Mouse (Mus musculus): ENCODE results near the gene Efemp2.

Gene Efemp2

DNA sequence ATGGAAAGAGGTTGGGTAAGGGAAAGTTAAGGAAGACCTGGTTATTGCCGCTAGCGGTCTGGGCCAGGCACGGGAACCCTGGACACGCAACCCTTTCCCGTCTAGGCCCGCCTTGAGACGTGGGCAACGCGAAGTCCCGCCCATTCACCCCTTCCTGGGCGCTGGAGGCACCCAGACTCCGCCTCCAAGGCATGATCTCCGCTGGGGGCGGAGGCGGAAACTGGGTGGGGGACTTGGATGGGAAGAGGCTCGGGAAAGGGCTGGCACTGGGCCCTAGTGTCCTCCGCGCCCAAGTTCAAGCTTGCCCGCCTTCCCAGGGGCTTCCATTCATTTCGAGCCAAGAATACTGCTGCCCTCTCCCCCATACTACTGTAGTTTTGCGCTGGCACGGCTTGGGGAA lies at the start of gene Efemp2:
TSS of gene Efemp2 (plus strand) at position 235 of the 400 bp plus-strand sequence.
- CTCF ChIA-PET, result interaction anchor here (0.7 to 3.3 kb wide), 10 partner anchors 10 to 240 kb away, joined by 3 to 21 read pairs (median 8); partner anchors contain the start of genes Mus81 (in 3 of the 4), Ap5b1 (in 1 of the 4) and Ccdc85b (in 1 of the 4)
- POLR2A ChIA-PET, result interaction anchor here (0.5 to 28.9 kb wide), 18 partner anchors 10 to 373 kb away, joined by 3 to 735 read pairs (median 6); partner anchors contain the start of genes Mus81 (in 4 of the 4), Cfl1 (in 3 of the 4), Ccdc85b (in 2 of the 4) and Fibp (in 2 of the 4)

DNA sequence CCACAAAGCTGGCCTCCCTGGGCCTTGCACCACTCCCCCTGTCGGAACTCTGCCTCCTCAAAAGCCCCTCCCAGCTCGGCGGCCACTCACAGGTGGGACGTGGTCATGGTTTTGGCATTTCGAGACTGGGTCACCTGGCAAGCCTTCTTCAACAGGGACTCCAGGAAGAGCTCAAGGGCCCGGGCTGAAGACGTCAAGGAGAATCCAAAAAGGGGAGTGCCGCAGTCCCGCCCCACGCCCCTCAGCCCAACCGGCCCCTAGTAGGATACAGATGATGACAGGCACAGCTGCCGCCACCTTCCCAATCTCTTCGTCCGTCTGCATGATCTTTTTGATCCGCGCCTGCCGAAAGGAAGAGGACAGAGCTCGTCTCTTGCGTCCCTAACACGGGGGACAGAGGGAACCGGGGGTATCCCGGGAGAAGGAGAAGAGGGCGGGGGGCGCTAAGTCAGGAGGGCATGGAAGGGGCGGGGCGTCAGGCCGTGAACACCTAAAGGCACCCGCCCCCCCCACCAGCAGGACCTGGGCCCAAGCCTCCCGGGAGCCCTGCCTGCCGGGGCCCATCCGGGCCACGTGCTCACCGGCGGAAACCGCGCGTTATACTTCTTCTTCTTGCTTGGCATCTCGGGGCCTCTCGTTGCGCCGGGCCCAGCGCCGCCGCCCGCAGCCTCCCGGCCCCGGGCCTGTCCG lies 49.5 kb upstream of the Efemp2 start:
- POLR2A ChIA-PET, result interaction anchor here (0.5 to 4.7 kb wide), 110 partner anchors 9 to 1037 kb away, joined by 3 to 99 read pairs (median 4); partner anchors contain the start of genes Banf1 (in 3 of the 4), Ccdc85b (in 3 of the 4), Cfl1 (in 3 of the 4) and Eif1ad (in 3 of the 4)
- CTCF ChIA-PET, result interaction anchor here (0.5 to 3.7 kb wide), 20 partner anchors 8 to 717 kb away, joined by 3 to 21 read pairs (median 4); partner anchors contain the start of genes Arl2 (in 1 of the 4), Ccdc85b (in 1 of the 4), Cst6 (in 1 of the 4) and Mus81 (in 1 of the 4)

DNA sequence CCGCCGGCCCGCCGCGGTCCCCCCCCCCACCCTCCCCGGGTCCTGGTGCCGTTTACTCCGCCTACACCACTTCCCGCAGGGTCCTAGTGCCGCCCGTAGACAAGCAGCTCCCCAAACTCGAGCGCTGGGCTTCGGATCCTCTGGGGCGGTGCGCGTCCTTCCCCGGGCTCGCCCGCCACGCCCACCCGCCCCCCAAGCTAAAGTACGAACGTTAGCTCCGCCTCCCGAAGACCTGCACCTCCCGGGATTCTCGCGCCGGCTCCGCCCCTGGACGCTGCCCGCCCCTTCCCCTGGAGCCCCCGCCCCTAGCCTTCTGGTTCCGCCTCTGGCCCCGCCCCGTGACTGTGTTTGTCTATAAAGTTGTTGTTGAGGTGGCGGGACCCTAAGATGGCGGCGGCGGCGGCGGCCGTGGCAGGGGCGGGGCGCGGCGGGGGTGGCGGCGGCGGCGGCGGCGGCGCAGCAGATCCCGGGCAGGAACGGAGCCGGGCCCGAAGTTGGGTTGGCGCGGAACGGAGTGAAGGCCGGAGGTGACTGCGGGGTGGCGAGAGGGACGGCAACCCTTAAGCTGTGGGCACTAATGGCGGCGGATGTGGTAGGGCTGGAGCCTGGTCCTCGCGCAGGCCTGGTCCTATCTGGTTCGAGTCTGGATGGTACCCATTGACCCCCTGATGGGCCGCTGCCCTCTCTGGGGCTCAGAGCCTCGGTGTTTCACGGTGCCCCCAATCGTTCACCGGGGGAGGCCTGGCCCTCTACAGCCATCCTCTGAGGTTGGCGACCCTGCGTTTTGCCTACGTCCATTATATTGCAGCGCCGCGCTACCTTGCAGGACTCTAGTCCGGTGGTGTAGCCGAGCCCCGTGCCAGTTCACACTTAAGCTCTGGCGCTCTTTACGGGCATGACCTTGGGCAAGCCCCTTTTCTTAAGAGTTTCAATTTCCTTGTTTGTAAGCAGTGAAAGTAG lies 48.7 kb upstream of the Efemp2 start, which contains the start of the genes Drap1 and AI837181:
TSS of gene Drap1 (minus strand) at position 198 of the 960 bp plus-strand sequence.
TSS of gene AI837181 (plus strand) at position 363 of the 960 bp plus-strand sequence.
- CTCF ChIA-PET, result interaction anchor here in 3 of 4 experiments (0.5 to 3.7 kb wide), 22 partner anchors 8 to 717 kb away, joined by 3 to 21 read pairs (median 4); partner anchors contain the start of genes Mus81 (in 2 of the 3), Arl2 (in 1 of the 3), Ccdc85b (in 1 of the 3) and Cst6 (in 1 of the 3)
- POLR2A ChIA-PET, result interaction anchor here (0.6 to 4.7 kb wide), 128 partner anchors 8 to 1038 kb away, joined by 3 to 99 read pairs (median 4); partner anchors contain the start of genes Cfl1 (in 4 of the 4), Banf1 (in 3 of the 4), Ccdc85b (in 3 of the 4) and Eif1ad (in 3 of the 4)

DNA sequence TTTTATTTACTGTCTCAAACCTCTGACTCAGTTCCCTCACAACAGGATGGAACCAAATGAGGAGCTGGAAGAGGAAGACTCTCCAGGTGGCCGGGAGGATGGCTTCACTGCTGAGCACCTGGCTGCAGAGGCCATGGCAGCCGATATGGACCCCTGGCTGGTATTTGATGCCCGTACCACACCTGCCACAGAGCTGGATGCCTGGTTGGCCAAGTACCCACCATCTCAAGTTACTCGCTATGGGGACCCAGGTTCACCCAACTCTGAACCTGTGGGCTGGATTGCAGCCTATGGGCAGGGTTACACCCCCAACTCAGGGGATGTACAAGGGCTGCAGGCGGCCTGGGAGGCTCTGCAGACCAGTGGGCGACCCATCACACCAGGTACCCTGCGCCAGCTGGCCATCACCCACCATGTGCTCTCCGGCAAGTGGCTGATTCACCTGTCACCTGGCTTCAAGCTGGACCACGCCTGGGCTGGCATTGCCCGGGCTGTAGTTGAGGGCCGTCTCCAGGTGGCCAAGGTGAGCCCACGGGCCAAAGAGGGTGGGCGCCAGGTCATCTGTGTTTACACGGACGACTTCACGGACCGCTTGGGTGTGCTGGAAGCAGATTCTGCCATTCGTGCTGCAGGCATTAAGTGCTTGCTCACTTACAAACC lies 47.7 kb upstream of the Efemp2 start:
- POLR2A ChIA-PET, result interaction anchor here (0.5 to 4.7 kb wide), 43 partner anchors 7 to 696 kb away, joined by 3 to 99 read pairs (median 7); partner anchors contain the start of genes Banf1 (in 3 of the 4), Cfl1 (in 3 of the 4), Eif1ad (in 3 of the 4) and Mus81 (in 3 of the 4)

DNA sequence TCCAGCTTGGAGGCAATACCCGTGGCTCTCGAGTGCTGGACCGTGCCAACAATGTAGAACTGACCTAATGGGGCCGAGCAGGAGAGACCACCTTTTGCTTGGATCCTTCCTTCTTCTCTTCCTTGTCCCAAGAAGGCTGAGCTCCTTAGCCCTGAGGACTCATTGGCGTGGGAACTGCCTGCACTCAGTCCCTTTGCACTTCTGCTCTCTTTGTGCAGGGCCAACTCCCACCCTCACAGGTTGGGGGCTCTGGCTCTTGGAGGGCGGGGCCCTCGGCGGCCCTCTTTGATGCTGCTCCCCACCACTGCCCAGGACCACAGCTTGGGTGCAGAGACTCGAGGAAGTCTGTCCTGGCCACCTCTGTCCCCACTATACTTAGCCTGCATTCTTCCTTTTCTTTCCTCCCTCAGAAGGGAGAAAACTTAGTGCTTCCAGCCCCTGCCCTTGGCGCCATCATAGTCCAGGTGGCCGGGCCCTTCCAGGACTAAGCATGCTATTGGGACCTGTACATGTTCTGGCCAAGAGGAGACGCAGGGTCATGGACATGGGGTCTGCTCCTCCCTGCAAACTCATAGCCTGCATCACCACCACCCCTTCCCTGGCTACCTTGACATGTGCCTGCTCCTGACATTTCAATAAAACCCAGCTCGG lies 47.0 kb upstream of the Efemp2 start:
- POLR2A ChIA-PET, result interaction anchor here (0.5 to 4.4 kb wide), 20 partner anchors 7 to 696 kb away, joined by 3 to 99 read pairs (median 8); partner anchors contain the start of genes Mus81 (in 3 of the 4), Cfl1 (in 2 of the 4), Banf1 (in 1 of the 4) and Ccdc85b (in 1 of the 4)
- CTCF ChIA-PET, result interaction anchor here in 2 of 4 experiments (0.7 to 3.7 kb wide), 5 partner anchors 26 to 103 kb away, joined by 3 to 17 read pairs (median 5); partner anchors contain the start of gene Tsga10ip (in 1 of the 2)

More for the DNA sequence above, 47.7 kb upstream of the Efemp2 start:
- CTCF ChIA-PET, result interaction anchor here in 3 of 4 experiments (0.6 to 3.7 kb wide), 7 partner anchors 19 to 103 kb away, joined by 3 to 17 read pairs (median 4); partner anchors contain the start of gene Tsga10ip (in 1 of the 3)

DNA sequence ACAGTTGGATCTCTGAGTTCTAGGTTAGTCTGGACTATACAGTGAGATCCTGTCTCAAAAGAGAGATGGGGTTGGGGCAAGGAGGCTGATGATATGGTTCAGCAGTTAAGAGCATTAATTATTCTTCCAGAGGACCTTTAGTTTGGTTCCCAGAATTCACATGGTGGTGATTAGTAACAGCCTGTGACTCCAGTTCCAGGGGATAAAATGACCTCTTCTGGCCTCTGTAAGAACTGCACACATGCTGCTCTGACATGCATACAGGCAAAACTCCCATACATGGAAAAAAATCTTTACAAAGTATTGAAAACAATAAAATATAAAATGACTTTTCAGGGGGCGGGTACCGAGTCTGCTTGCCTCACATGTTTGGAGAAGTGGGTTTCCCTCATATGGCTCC lies 45.7 kb upstream of the Efemp2 start:
- ChIA-PET POLR2A (interaction anchor here in 1 of 4 experiments (0.7 kb wide), 1 partner anchor 20 kb away, joined by 3 read pairs; no protein-coding TSS in a partner anchor), CTCF (interaction anchor here in 1 of 4 experiments (0.7 to 1.8 kb wide), 2 partner anchors 28 to 29 kb away, joined by 3 to 6 read pairs; no protein-coding TSS in a partner anchor)

DNA sequence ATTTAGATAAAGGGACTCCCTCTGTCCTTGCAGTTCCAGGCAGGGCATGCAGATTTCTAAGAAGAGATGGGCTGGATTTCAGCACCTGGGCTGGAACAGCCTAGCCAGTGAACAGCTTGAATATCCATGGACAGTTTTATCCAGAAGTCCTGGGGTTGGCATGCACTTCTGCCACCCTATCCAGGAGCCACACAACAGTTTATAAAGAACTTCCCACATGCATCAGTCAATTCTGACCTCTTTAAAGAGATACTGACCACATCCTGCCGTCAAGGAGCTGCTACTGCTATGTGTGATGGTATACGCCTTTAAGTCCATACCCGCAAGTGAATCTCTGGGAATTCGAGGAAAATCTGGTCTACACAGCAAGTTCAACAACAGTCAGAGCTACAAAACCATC lies 44.5 kb upstream of the Efemp2 start:
- ChIA-PET POLR2A (interaction anchor here (0.7 to 2.1 kb wide), 10 partner anchors 17 to 596 kb away, joined by 3 to 14 read pairs (median 4); partner anchors contain the start of genes Mus81 (in 2 of the 4), Ccdc85b (in 1 of the 4), Cfl1 (in 1 of the 4) and Sart1 (in 1 of the 4)), CTCF (interaction anchor here in 3 of 4 experiments (0.6 to 1.4 kb wide), 4 partner anchors 18 to 133 kb away, joined by 3 read pairs; partner anchors contain the start of gene Fosl1 (in 1 of the 3))

DNA sequence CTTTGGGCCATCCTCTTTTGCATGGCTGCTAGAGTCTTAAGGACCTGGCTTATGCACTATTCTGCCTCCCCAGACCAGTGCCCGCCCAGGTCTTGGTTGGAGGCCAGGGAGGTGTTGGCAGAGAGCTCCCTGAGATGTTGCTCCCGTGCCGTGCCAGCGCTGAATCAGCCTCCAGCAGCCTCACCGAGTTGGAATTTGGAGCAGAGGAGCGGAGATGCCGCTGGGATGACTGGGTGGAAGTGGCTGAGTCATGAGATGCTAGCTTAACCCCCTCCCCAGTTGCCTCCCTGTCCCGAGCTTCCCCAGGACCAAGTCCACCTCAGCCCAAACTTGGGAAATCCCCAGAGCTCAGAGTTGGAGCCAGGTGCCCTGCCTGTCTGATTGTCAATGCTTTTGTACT lies 43.9 kb upstream of the Efemp2 start:
- POLR2A ChIA-PET, result interaction anchor here (0.6 to 2.1 kb wide), 11 partner anchors 16 to 595 kb away, joined by 3 to 14 read pairs (median 4); partner anchors contain the start of genes Mus81 (in 2 of the 4), Ccdc85b (in 1 of the 4), Cfl1 (in 1 of the 4) and Sart1 (in 1 of the 4)

DNA sequence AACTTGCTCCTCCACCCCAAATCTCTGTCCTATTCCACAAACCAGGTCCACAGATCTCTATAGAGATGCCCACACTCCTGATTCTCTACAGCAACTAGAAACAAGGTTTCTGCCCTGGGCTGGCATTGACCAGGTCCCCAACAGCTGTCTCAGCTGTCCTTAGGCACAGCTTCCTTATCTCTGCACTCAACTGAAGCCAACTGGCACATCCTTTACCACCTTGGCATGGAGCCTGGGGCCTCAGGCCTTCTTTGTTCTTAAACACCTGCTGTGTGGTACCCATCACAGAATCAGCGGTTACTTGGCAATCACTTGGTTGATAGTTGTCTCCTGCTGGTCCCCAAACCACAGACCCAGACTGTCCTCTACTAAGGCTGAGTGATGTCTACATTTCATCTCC lies 43.3 kb upstream of the Efemp2 start:
- CTCF ChIA-PET, result interaction anchor here in 1 of 4 experiments (1.1 kb wide), 1 partner anchor 33 kb away, joined by 3 read pairs; no protein-coding TSS in a partner anchor
- POLR2A ChIA-PET, result interaction anchor here in 3 of 4 experiments (0.6 to 5.3 kb wide), 13 partner anchors 15 to 135 kb away, joined by 3 to 42 read pairs (median 4); partner anchors contain the start of genes Ccdc85b (in 2 of the 3), Fosl1 (in 1 of the 3), Mus81 (in 1 of the 3) and Sart1 (in 1 of the 3)

More for the DNA sequence above, 43.9 kb upstream of the Efemp2 start:
- CTCF ChIA-PET, result interaction anchor here in 3 of 4 experiments (0.6 to 1.4 kb wide), 3 partner anchors 22 to 133 kb away, joined by 3 read pairs; no protein-coding TSS in a partner anchor

DNA sequence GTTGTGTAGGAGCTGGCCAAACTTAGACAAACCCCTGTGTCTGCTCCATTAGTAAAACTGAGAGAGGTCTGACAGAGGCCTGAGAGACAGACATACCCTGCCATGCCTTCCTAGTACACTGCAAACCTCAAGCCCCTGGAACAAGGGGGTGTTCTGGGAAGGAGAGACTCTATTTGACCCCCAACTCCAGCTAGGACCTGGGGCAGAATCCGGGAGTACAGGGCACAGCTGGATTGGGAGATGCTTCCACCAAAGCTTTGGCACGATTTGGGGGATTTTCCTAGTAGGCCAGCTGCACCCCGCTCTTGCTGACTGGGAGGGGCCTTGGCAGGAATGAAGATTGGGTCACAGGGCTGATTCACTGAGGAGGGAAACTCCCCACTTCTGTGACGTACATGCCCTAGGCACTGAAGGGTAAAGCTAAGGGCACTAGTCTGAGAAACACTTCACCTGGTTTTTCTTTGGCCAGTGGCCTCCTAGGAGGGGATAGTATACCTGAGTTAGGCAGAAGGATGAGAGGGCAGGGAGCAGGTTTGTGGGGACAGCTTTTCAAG lies 41.8 kb upstream of the Efemp2 start:
- ChIA-PET CTCF (interaction anchor here in 2 of 4 experiments (0.9 to 1.3 kb wide), 2 partner anchors 25 kb away, joined by 6 to 7 read pairs; partner anchors contain the start of gene Ccdc85b (in 2 of the 2)), POLR2A (interaction anchor here in 3 of 4 experiments (0.5 to 5.3 kb wide), 18 partner anchors 7 to 480 kb away, joined by 3 to 43 read pairs (median 4); partner anchors contain the start of genes AI837181 (in 2 of the 3), Ccdc85b (in 2 of the 3), Cfl1 (in 2 of the 3) and Drap1 (in 2 of the 3))

DNA sequence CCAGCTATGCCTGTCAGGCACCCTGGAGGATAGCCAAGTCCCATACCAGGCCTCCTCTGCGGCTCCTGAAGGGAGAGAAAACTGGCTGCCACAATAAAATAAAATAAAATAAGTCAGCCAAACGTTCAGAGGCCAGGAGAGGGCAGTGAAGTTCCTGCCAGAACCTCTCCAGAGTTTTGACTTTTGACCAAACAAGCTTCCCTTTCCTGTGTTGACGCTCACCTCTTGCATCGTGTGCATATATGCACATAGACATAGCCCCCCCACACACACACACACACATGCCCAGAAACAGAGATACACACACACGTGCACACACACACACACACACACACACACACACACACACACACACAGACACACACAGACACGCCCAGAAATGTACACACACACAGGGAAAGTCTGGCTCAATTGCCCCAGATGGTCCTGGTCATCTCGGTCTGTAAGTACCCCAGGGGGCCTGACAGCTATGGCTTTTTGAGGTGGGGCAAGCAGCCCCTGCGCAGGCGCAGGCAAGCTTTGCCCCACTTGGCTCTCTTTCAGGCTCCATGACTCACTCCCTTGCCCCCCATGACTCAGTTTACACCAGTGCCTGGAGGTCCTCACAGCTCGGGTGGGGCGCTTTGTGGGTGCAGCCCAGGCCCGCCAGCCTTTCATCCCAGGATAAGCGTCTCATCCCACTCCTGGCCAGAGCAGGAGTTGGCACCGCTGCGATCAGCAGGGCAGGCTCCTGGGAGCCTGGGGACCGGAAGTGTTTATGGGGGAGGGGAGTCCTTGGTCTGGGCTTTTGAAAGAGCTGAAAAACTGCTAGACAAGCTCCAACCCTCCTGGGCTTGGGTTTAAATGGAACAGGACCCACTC lies 40.5 kb upstream of the Efemp2 start:
- CTCF ChIA-PET, result interaction anchor here (0.5 to 2.2 kb wide), 17 partner anchors 8 to 345 kb away, joined by 3 to 19 read pairs (median 5); partner anchors contain the start of genes Ccdc85b (in 2 of the 4), Drap1 (in 2 of the 4), AI837181 (in 1 of the 4) and Mus81 (in 1 of the 4)
- POLR2A ChIA-PET, result interaction anchor here in 3 of 4 experiments (0.6 to 5.3 kb wide), 42 partner anchors 8 to 817 kb away, joined by 3 to 43 read pairs (median 4); partner anchors contain the start of genes AI837181 (in 3 of the 3), Drap1 (in 3 of the 3), Mus81 (in 3 of the 3) and Banf1 (in 2 of the 3)

DNA sequence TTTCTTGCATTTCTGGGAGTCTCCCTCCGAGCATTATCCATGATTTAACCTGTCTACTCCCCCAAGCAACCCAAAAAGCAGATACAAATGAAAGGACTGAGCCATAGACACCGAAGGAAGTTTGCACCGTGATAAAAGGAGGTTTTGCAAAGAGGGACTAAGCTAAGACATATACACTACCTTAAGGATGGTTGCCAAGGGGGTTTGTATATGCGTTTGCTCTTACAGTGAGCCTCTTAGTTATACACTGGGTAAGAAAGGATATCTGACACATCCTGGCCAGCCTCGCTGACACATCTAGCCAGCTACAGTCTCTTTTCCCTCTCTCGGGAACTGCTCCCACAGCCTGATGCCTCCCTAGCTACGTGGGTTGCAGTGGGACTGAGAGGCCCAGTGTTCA lies 39.8 kb upstream of the Efemp2 start:
- CTCF ChIA-PET, result interaction anchor here (0.6 to 2.2 kb wide), 10 partner anchors 9 to 346 kb away, joined by 3 to 19 read pairs (median 5); partner anchors contain the start of genes AI837181 (in 1 of the 4), Drap1 (in 1 of the 4), Mus81 (in 1 of the 4) and Yif1a (in 1 of the 4)

DNA sequence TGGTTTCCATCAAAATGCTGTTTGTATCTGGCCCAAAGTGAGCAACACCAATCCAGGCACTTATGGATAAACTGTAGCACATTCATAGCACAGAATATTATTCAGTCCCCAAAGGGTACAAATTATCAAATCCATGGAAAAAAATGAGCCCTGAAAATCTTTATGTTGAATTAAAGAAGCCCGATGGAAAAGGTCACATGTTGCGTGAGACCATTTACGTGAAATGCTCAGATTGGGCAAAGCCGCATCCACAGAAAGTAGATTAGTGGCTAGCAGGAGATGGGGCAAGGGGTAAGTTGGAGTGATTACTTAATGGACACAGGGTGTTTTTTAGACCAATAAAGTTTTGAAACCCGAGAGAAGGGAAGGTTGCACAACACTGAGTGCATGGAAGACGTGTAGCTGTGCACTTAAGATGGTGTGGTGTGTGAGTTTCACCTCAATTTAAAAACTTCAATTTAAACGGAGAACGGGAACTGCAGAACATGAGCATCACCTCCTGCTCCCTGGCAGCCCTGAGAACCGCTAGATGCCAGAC lies 29.3 kb upstream of the Efemp2 start:
- ChIA-PET CTCF (no interaction called here), POLR2A (interaction anchor here in 2 of 4 experiments (0.7 to 5.7 kb wide), 4 partner anchors 11 to 12 kb away, joined by 3 to 44 read pairs (median 20); partner anchors contain the start of gene Ccdc85b (in 2 of the 2))

More for the DNA sequence above, 39.8 kb upstream of the Efemp2 start:
- POLR2A ChIA-PET, result interaction anchor here in 3 of 4 experiments (0.6 to 5.3 kb wide), 28 partner anchors 9 to 462 kb away, joined by 3 to 43 read pairs (median 4); partner anchors contain the start of genes AI837181 (in 3 of the 3), Drap1 (in 3 of the 3), Ccdc85b (in 2 of the 3) and Mus81 (in 2 of the 3)

Measured in embryonic stem cell, embryonic (primary cell).